In genomic region chr1:151235574-151235973, GRCm38 (mm10) we compare ENCODE assay signal across 21 mouse cellular contexts. TPM values are rescaled to one million over a fixed set of nuclear protein-coding genes. Genes with fewer than 3 reads are reported as not detected.
DNase-seq lines count a peak whose midpoint lies in the region; ATAC-seq lines count a peak whose summit lies in the region.
"Had no signal": no experiment of that assay in that cellular context is flagged by ENCODE, and none has a peak within 500 bp of the region (broad histone marks: within the 10 kb centered on the region; RNA-seq: fewer than 3 reads in every experiment).

No protein-coding gene starts in this region.

- no peak overlapping the region for H3K27ac ChIP-seq in forebrain, embryonic 12.5 days
- H3K27ac ChIP-seq in forebrain, embryonic 16.5 days (ENCODE audit: low read length) = no peak overlapping the region
- H3K27ac ChIP-seq in hindbrain, embryonic 10.5 days = peak overlapping the region; percentile 67
- no peak overlapping the region for H3K27ac ChIP-seq in hindbrain, embryonic 11.5 days (ENCODE audit: low read depth, low read length)
- H3K27ac ChIP-seq: hindbrain, postnatal 0 days; limb, embryonic 12.5 days; liver, embryonic 14.5 days had no signal

- no peaks in the 10 kb centered on the region for H3K27me3 ChIP-seq in forebrain, embryonic 12.5 days
- no peaks in the 10 kb centered on the region for H3K27me3 ChIP-seq in forebrain, embryonic 16.5 days (replicated peaks; ENCODE audit: control insufficient read depth, insufficient read depth, low read length)
- H3K27me3 ChIP-seq in hindbrain, embryonic 10.5 days (ENCODE audit: insufficient read depth, poor library complexity, severe bottlenecking) = no peaks in the 10 kb centered on the region
- no peaks in the 10 kb centered on the region for H3K27me3 ChIP-seq in hindbrain, embryonic 11.5 days (ENCODE audit: control insufficient read depth, insufficient read depth, low read length)
- H3K27me3 ChIP-seq: limb, embryonic 12.5 days had no signal

- H3K4me1 ChIP-seq in forebrain, embryonic 12.5 days = peaks cover 10% of the 10 kb centered on the region
- H3K4me1 ChIP-seq in forebrain, embryonic 16.5 days (replicated peaks; ENCODE audit: control insufficient read depth, insufficient read depth, low read length) = no peaks in the 10 kb centered on the region
- H3K4me1 ChIP-seq in hindbrain, embryonic 10.5 days (replicated peaks) = peaks cover 15% of the 10 kb centered on the region
- no peaks in the 10 kb centered on the region for H3K4me1 ChIP-seq in hindbrain, embryonic 11.5 days (replicated peaks; ENCODE audit: control insufficient read depth, insufficient read depth, low read length)

- no peak overlapping the region for H3K9ac ChIP-seq in forebrain, embryonic 12.5 days
- H3K9ac ChIP-seq in forebrain, embryonic 16.5 days (replicated peaks; ENCODE audit: low read depth, low read length) = no peak overlapping the region
- no peak overlapping the region for H3K9ac ChIP-seq in hindbrain, embryonic 11.5 days (ENCODE audit: low read depth, low read length)
- H3K9ac ChIP-seq: limb, embryonic 12.5 days; liver, embryonic 14.5 days had no signal

- no peak for DNase-seq in hindbrain, embryonic 10.5 days (ENCODE audit: low spot score)
- no peak for DNase-seq in hindbrain, embryonic 11.5 days (ENCODE audit: low spot score)
- peak; percentile 63 for DNase-seq in ES-CJ7 (ENCODE audit: low read depth, low spot score)
- peak; percentile 61 for DNase-seq in ZHBTc4 (ENCODE audit: low read depth, low spot score)
- DNase-seq in testis, postnatal 14 days (ENCODE audit: low spot score) = no peak
- DNase-seq: adrenal gland, adult 8-10 months; cerebellum, adult 9-11 months; thymus, postnatal 14 days had no signal

- no peak overlapping the region for H3K4me3 ChIP-seq in forebrain, embryonic 12.5 days (replicated peaks)
- H3K4me3 ChIP-seq in forebrain, embryonic 16.5 days (replicated peaks; ENCODE audit: low read length) = no peak overlapping the region
- H3K4me3 ChIP-seq in hindbrain, embryonic 10.5 days = no peak overlapping the region
- H3K4me3 ChIP-seq in hindbrain, embryonic 11.5 days (ENCODE audit: low read depth, low read length) = no peak overlapping the region
- H3K4me3 ChIP-seq: erythroblast, embryonic 14.5 days; limb, embryonic 12.5 days had no signal

- H3K36me3 ChIP-seq in forebrain, embryonic 12.5 days (replicated peaks) = no peaks in the 10 kb centered on the region
- H3K36me3 ChIP-seq in forebrain, embryonic 16.5 days (ENCODE audit: control insufficient read depth, insufficient read depth) = no peaks in the 10 kb centered on the region
- H3K36me3 ChIP-seq in hindbrain, embryonic 10.5 days = 0 out of 2 replicates have a peak, but pooled peaks cover 2% of the 10 kb centered on the region
- H3K36me3 ChIP-seq in hindbrain, embryonic 11.5 days (ENCODE audit: control insufficient read depth, insufficient read depth, low read length) = no peaks in the 10 kb centered on the region
- H3K36me3 ChIP-seq: limb, embryonic 12.5 days had no signal

- WGBS in forebrain, embryonic 12.5 days = 9% methylated on average over 2 of the region's 2 CpGs
- WGBS in forebrain, embryonic 16.5 days = 5% methylated on average over 2 of the region's 2 CpGs
- WGBS in hindbrain, embryonic 10.5 days = 13% methylated on average over 2 of the region's 2 CpGs
- 11% methylated on average over 2 of the region's 2 CpGs for WGBS in hindbrain, embryonic 11.5 days

- no peaks in the 10 kb centered on the region for H3K9me3 ChIP-seq in forebrain, embryonic 12.5 days
- 0 out of 2 replicates have a peak, but pooled peaks cover 2% of the 10 kb centered on the region for H3K9me3 ChIP-seq in forebrain, embryonic 16.5 days (ENCODE audit: control insufficient read depth, low read length)
- peaks cover 4% of the 10 kb centered on the region; the same call in 1 of the 2 replicates for H3K9me3 ChIP-seq in hindbrain, embryonic 10.5 days
- H3K9me3 ChIP-seq in hindbrain, embryonic 11.5 days (ENCODE audit: control insufficient read depth, low read length) = no peaks in the 10 kb centered on the region

- peak; percentile 51; the same call in 1 of the 2 replicates for ATAC-seq in forebrain, embryonic 12.5 days (ENCODE audit: low FRiP score)
- no peak for ATAC-seq in forebrain, embryonic 16.5 days
- no peak for ATAC-seq in hindbrain, embryonic 11.5 days (ENCODE audit: low FRiP score)
- ATAC-seq: intestine, postnatal 0 days had no signal

- H3K4me2 ChIP-seq in forebrain, embryonic 12.5 days = no peak overlapping the region
- H3K4me2 ChIP-seq in forebrain, embryonic 16.5 days (ENCODE audit: low read length) = no peak overlapping the region
- no peak overlapping the region for H3K4me2 ChIP-seq in hindbrain, embryonic 11.5 days (replicated peaks; ENCODE audit: low read depth, low read length)
- H3K4me2 ChIP-seq: limb, embryonic 12.5 days had no signal

RNA-seq across cellular contexts. Expression of gene Gm47996, which starts 25.6 kb away (rescaled TPM):
- not detected in 2 replicates for polyA plus RNA-seq in forebrain, embryonic 12.5 days (2016; fragmentation: Nextera tagmentation; extraction: Ambion mirVana)
- polyA plus RNA-seq in forebrain, embryonic 16.5 days (2015; fragmentation: Nextera tagmentation; extraction: Ambion mirVana) = not detected in 2 replicates
- polyA plus RNA-seq in hindbrain, embryonic 10.5 days (2016; fragmentation: Nextera tagmentation; extraction: Ambion mirVana) = 0.33 TPM in 1 of 2 replicates, not detected in the other
- 0.42 and 0.45 TPM in 2 replicates for polyA plus RNA-seq in hindbrain, embryonic 11.5 days (2014; fragmentation: Nextera tagmentation; extraction: Ambion mirVana)
- polyA plus RNA-seq: C2C12; cortical plate, adult 2 months; erythroblast, embryonic 14.5 days; hindbrain, postnatal 0 days; intestine, postnatal 0 days; limb, embryonic 12.5 days; midbrain, postnatal 0 days; neural tube, embryonic 11.5 days; small intestine, adult 2 months had no signal

RNA-seq across cellular contexts. Expression of gene 3110040M04Rik, which starts 31.7 kb away (rescaled TPM):
- polyA plus RNA-seq in forebrain, embryonic 12.5 days (2016; fragmentation: Nextera tagmentation; extraction: Ambion mirVana) = 0.60 TPM in 1 of 2 replicates, not detected in the other
- polyA plus RNA-seq in forebrain, embryonic 16.5 days (2015; fragmentation: Nextera tagmentation; extraction: Ambion mirVana) = not detected in 2 replicates
- polyA plus RNA-seq in hindbrain, embryonic 10.5 days (2016; fragmentation: Nextera tagmentation; extraction: Ambion mirVana) = 0.90 TPM in 1 of 2 replicates, not detected in the other
- polyA plus RNA-seq in hindbrain, embryonic 11.5 days (2014; fragmentation: Nextera tagmentation; extraction: Ambion mirVana) = 0.57 TPM in 1 of 2 replicates, not detected in the other
- polyA plus RNA-seq: C2C12; cortical plate, adult 2 months; hindbrain, postnatal 0 days; intestine, postnatal 0 days; limb, embryonic 12.5 days; midbrain, postnatal 0 days had no signal

RNA-seq across cellular contexts. Expression of gene Gm47995, which starts 37.3 kb away (rescaled TPM):
- polyA plus RNA-seq in forebrain, embryonic 12.5 days (2016; fragmentation: Nextera tagmentation; extraction: Ambion mirVana) = not detected in 2 replicates
- polyA plus RNA-seq in forebrain, embryonic 16.5 days (2015; fragmentation: Nextera tagmentation; extraction: Ambion mirVana) = not detected in 2 replicates
- 0.30 TPM in 1 of 2 replicates, not detected in the other for polyA plus RNA-seq in hindbrain, embryonic 10.5 days (2016; fragmentation: Nextera tagmentation; extraction: Ambion mirVana)
- polyA plus RNA-seq in hindbrain, embryonic 11.5 days (2014; fragmentation: Nextera tagmentation; extraction: Ambion mirVana) = 0.20 TPM in 1 of 2 replicates, not detected in the other
- polyA plus RNA-seq: cortical plate, adult 2 months; erythroblast, embryonic 14.5 days; hindbrain, postnatal 0 days; intestine, postnatal 0 days; kidney, embryonic 16.5 days; limb, embryonic 12.5 days; midbrain, postnatal 0 days; neural tube, embryonic 11.5 days had no signal

RNA-seq across cellular contexts. Expression of gene Gm8947, which starts 43.4 kb away (rescaled TPM):
- polyA plus RNA-seq in forebrain, embryonic 12.5 days (2016; fragmentation: Nextera tagmentation; extraction: Ambion mirVana) = 0.17 TPM in 1 of 2 replicates, not detected in the other
- polyA plus RNA-seq in forebrain, embryonic 16.5 days (2015; fragmentation: Nextera tagmentation; extraction: Ambion mirVana) = not detected in 2 replicates
- polyA plus RNA-seq in hindbrain, embryonic 10.5 days (2016; fragmentation: Nextera tagmentation; extraction: Ambion mirVana) = 0.10 and 0.25 TPM in 2 replicates
- 0.27 TPM in 1 of 2 replicates, not detected in the other for polyA plus RNA-seq in hindbrain, embryonic 11.5 days (2014; fragmentation: Nextera tagmentation; extraction: Ambion mirVana)
- polyA plus RNA-seq: cortical plate, adult 2 months; erythroblast, embryonic 14.5 days; hindbrain, postnatal 0 days; intestine, postnatal 0 days; limb, embryonic 12.5 days; midbrain, postnatal 0 days had no signal

RNA-seq across cellular contexts. Expression of gene Gm47985, which starts 53.2 kb away (rescaled TPM):
- polyA plus RNA-seq in forebrain, embryonic 12.5 days (2016; fragmentation: Nextera tagmentation; extraction: Ambion mirVana) = 0.65 and 0.95 TPM in 2 replicates
- polyA plus RNA-seq in forebrain, embryonic 16.5 days (2015; fragmentation: Nextera tagmentation; extraction: Ambion mirVana) = not detected in 2 replicates
- polyA plus RNA-seq in hindbrain, embryonic 10.5 days (2016; fragmentation: Nextera tagmentation; extraction: Ambion mirVana) = 0.20 TPM in 1 of 2 replicates, not detected in the other
- polyA plus RNA-seq in hindbrain, embryonic 11.5 days (2014; fragmentation: Nextera tagmentation; extraction: Ambion mirVana) = 0.25 and 0.91 TPM in 2 replicates
- polyA plus RNA-seq: cortical plate, adult 2 months; erythroblast, embryonic 14.5 days; hindbrain, postnatal 0 days; midbrain, postnatal 0 days had no signal

Comparison
In these comparisons a context has a peak if more than half of its experiments do, and no peak if none do; other contexts are left out.
1. DNase-seq: peak in ES-CJ7 (single experiment) and ZHBTc4 (single experiment); none in hindbrain, embryonic 10.5 days (single experiment), hindbrain, embryonic 11.5 days (single experiment) and testis, postnatal 14 days (single experiment).